Mouse (Mus musculus) central nervous system, embryonic 14 days (tissue): ENCODE results near the gene Sarm1. TPM values are rescaled to one million over a fixed set of nuclear protein-coding genes. Genes with fewer than 3 reads are reported as not detected.

Experiments used
- polyA plus RNA-seq: library from polyadenylated mRNA; depleted of rRNA; stranded (reverse); fragments of >200 nt; gene quantifications from 2 replicates; pipeline ENCODE4 v1.2.3, GENCODE M21; 2012; rRNA removed

The Sarm1 gene
- polyA plus RNA-seq = 35.2 and 38.7 TPM in 2 replicates

GRCm38 (mm10) chr11:78497544-78498522 is at the start of gene Sarm1:
TSS of gene Sarm1 (minus strand) at chr11:78497754.

GRCm38 (mm10) chr11:78536080-78536689 is 38.6 kb upstream of the Sarm1 start, which contains the start of the genes Tnfaip1 and Ift20:
TSS of gene Tnfaip1 (minus strand) at chr11:78536332.
TSS of gene Ift20 (plus strand) at chr11:78536361.

GRCm38 (mm10) chr11:78512025-78512957 is 14.7 kb upstream of the Sarm1 start, which contains the start of the genes Tmem199 and Poldip2:
TSS of gene Tmem199 (minus strand) at chr11:78512172.
TSS of gene Poldip2 (plus strand) at chr11:78512193.

GRCm38 (mm10) chr11:78502909-78503650 is 5.5 kb upstream of the Sarm1 start, which contains the start of gene Sebox:
TSS of gene Sebox (plus strand) at chr11:78503447.

GRCm38 (mm10) chr11:78499004-78499403 is 1.4 kb upstream of the Sarm1 start, which contains the start of gene Vtn:
TSS of gene Vtn (plus strand) at chr11:78499091.

GRCm38 (mm10) chr11:78465568-78466180 is 31.9 kb downstream of the Sarm1 start, which contains the start of gene Slc46a1:
TSS of gene Slc46a1 (plus strand) at chr11:78465697.

Other genes starting within 250 kb of the Sarm1 start
- gene 2610507B11Rik, start 236.0 kb downstream of the Sarm1 start, polyA plus RNA-seq = 60.3 and 62.0 TPM in 2 replicates
- 0.63 and 0.88 TPM in 2 replicates for gene BC030499, start 206.9 kb downstream of the Sarm1 start, polyA plus RNA-seq
- 37.0 and 49.5 TPM in 2 replicates for gene Spag5, start 196.2 kb downstream of the Sarm1 start, polyA plus RNA-seq
- gene Aldoc, start 174.8 kb downstream of the Sarm1 start, polyA plus RNA-seq = 106 and 132 TPM in 2 replicates
- gene Pigs, start 169.3 kb downstream of the Sarm1 start, polyA plus RNA-seq = 60.2 and 69.7 TPM in 2 replicates
- gene Unc119, start 154.3 kb downstream of the Sarm1 start, polyA plus RNA-seq = 144 and 155 TPM in 2 replicates
- gene Foxn1, start 111.2 kb downstream of the Sarm1 start, polyA plus RNA-seq = 0.03 TPM in 1 of 2 replicates, not detected in the other
- 0.04 TPM in 1 of 2 replicates, not detected in the other for gene Slc13a2, start 75.5 kb downstream of the Sarm1 start, polyA plus RNA-seq
- 10.6 and 11.7 TPM in 2 replicates for gene Slc46a1, start 32.1 kb downstream of the Sarm1 start, polyA plus RNA-seq
- gene Vtn, start 1.3 kb upstream of the Sarm1 start, polyA plus RNA-seq = 84.3 and 85.8 TPM in 2 replicates
- 0.23 and 0.37 TPM in 2 replicates for gene Sebox, start 5.7 kb upstream of the Sarm1 start, polyA plus RNA-seq
- 70.0 and 74.8 TPM in 2 replicates for gene Tmem199, start 14.4 kb upstream of the Sarm1 start, polyA plus RNA-seq
- 113 and 120 TPM in 2 replicates for gene Poldip2, start 14.4 kb upstream of the Sarm1 start, polyA plus RNA-seq
- 51.0 and 52.7 TPM in 2 replicates for gene Tnfaip1, start 38.6 kb upstream of the Sarm1 start, polyA plus RNA-seq
- gene Ift20, start 38.6 kb upstream of the Sarm1 start, polyA plus RNA-seq = 84.4 and 94.8 TPM in 2 replicates
- 20.2 and 23.6 TPM in 2 replicates for gene Tmem97, start 53.0 kb upstream of the Sarm1 start, polyA plus RNA-seq
- 33.9 and 41.3 TPM in 2 replicates for gene Nlk, start 199.6 kb upstream of the Sarm1 start, polyA plus RNA-seq